Mouse (Mus musculus) small intestine, adult 2 months (tissue): Measurements from ENCODE around the gene A530016L24Rik.

ENCODE experiments used
- CTCF ChIP-seq: fragments of 200-500 bp; IDR thresholded peaks from 2 replicates; pipeline ENCODE4 v1.5.1; 2012; ENCODE audit warnings: low read depth, mild to moderate bottlenecking, control low read depth, inconsistent platforms, low read length, moderate library complexity, mixed read lengths; ENCODE audit not compliant: insufficient replicate concordance, insufficient read length; ENCODE audit errors: extremely low read depth
- POLR2A ChIP-seq: fragments of 200-500 bp; IDR thresholded peaks from 2 replicates; pipeline ENCODE4 v1.6.1; 2012; ENCODE audit warnings: low read depth, mild to moderate bottlenecking, control low read depth, inconsistent platforms, low read length, moderate library complexity

DNA sequence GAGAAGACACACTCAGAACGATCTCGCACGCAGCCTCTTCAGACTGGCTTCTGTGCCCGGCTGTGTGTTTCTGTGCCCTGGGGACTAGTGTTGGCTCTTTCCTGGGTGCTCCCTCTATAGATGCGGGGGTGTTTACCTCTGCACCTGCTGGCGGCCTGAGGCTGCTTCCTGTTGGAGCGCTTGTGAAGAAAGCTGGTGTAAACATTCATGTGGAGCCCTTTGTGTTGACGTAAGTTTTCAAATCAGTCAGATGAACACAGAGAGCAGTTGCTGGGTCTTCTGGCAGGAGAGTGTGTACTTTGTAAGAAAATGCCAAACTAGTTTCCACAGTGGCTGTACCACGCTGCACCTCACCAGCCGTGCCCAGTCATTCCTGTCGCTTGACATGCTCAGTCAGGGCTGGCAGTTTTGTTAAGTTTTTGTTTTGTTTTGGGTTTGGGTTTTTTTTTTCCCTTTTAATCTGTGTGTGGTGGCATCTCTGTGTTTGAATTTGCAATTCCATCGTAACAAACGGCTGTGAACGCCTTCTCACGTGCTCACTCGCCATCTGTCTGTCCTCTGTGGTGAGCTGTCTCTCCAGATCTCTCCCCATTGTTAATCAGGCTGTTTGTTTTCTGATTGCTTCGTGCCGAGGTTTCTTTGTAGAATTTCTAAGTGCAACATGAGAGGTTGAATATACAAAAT, 40.0 kb upstream of the A530016L24Rik start:
- TF ChIP-seq CTCF (no peak), POLR2A (no peak)
